2 mouse cellular contexts compared by ENCODE assay signal in the genomic region with DNA sequence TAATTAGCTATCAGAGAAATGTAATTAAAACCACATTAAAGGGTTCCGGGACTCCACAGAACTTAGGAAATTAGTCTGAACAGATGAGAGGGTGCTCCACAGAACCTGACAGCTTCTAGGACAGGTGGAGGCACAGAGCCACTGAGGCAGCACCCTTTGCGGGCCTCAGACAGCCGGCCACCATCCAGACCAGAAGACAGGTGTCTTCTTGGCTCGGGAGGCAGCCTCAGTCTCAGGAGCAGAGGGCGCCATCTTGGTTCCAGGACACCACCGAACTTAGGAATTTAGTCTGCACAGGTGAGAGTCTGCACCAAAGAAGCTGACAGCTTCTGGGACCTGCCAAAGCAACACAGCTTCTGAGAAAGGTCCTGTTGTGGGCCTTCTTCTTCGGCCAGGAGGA.
DNase-seq lines count a peak whose midpoint lies in the region.
"Not testable (repeated sequence)": the region's sequence is repeated elsewhere in the genome, so short reads cannot be mapped to it uniquely, and the experiment has no call there.

No protein-coding gene starts in this region.

- H3K27me3 ChIP-seq in heart, embryonic 10.5 days (ENCODE audit: insufficient read depth, poor library complexity, severe bottlenecking) = not testable (repeated sequence)

- peak; percentile 64 for DNase-seq in heart, adult 11 months
- peak; percentile 52 for DNase-seq in heart, embryonic 10.5 days (ENCODE audit: low spot score)

- WGBS in heart, embryonic 10.5 days = 86% methylated on average over 7 of the region's 7 CpGs

- not testable (repeated sequence) for H3K27ac ChIP-seq in heart, embryonic 10.5 days

- H3K9me3 ChIP-seq in heart, embryonic 10.5 days = not testable (repeated sequence)

- not testable (repeated sequence) for H3K36me3 ChIP-seq in heart, embryonic 10.5 days

- not testable (repeated sequence) for H3K4me1 ChIP-seq in heart, embryonic 10.5 days

- H3K4me3 ChIP-seq in heart, embryonic 10.5 days = not testable (repeated sequence)
